Mouse (Mus musculus): ENCODE data around the gene Car10. TPM values are rescaled to one million over a fixed set of nuclear protein-coding genes. Genes with fewer than 3 reads are reported as not detected.

The Car10 gene
- polyA plus RNA-seq (2017; shearing (Covaris generic)) = 0.14 TPM

GRCm38 (mm10) chr11:93097941-93098828, at the start of gene Car10:
Car10 (plus strand) TSS chr11:93098028.

Measured in effector memory CD4-positive, alpha-beta T cell, adult 5 months (primary cell).